Mouse (Mus musculus) limb, embryonic 10.5 days (tissue): ENCODE measurements around the gene Phxr2. TPM values are rescaled to one million over a fixed set of nuclear protein-coding genes. Genes with fewer than 3 reads are reported as not detected.

ENCODE experiments used
- DNase-seq: peaks from one replicate; pipeline ENCODE4 v3.0.0-alpha.2; 2017; ENCODE audit warnings: low spot score
- H3K27ac ChIP-seq: fragments of 300-500 bp; sonication (generic); 2 replicates; pipeline ENCODE4 v1.5.1; 2016; ENCODE audit warnings: mild to moderate bottlenecking
- H3K27me3 ChIP-seq: fragments of 300-500 bp; sonication (generic); 2 replicates; pipeline ENCODE4 v1.6.1; 2016; ENCODE audit warnings: low read depth, mild to moderate bottlenecking; ENCODE audit not compliant: poor library complexity, severe bottlenecking
- H3K36me3 ChIP-seq: fragments of 300-500 bp; sonication (generic); 2 replicates; pipeline ENCODE4 v1.6.1; 2016; ENCODE audit warnings: mild to moderate bottlenecking, moderate library complexity
- H3K4me1 ChIP-seq: fragments of 300-500 bp; sonication (generic); 2 replicates; pipeline ENCODE4 v1.6.1; 2016
- H3K4me3 ChIP-seq: fragments of 300-500 bp; sonication (generic); 2 replicates; pipeline ENCODE4 v1.5.1; 2016; ENCODE audit warnings: mild to moderate bottlenecking, moderate library complexity
- H3K9me3 ChIP-seq: fragments of 300-500 bp; sonication (generic); replicated peaks from 2 replicates; pipeline ENCODE4 v1.6.1; 2016; ENCODE audit warnings: mild to moderate bottlenecking
- WGBS: fragments of 180-500 bp; shearing (Covaris S2); methylation state at CpG from one replicate; pipeline ENCODE4 v1.1.7; 2016; 5-methylcytosine and 5-hydroxymethylcytosine counted together
- polyA plus RNA-seq: library from polyadenylated mRNA; unstranded; fragments of >200 nt; fragmentation: Nextera tagmentation; extraction: Ambion mirVana; gene quantifications from 2 replicates; pipeline ENCODE4 v1.2.1, GENCODE M21; 2016

The Phxr2 gene
- polyA plus RNA-seq, 1 experiment from 2014 or later, result 0.20 TPM

GRCm38 (mm10) chr10:99076113-99076895, 49.8 kb downstream of the Phxr2 start:
- Histone ChIP-seq H3K4me3 (no peak overlapping the region), H3K27me3 (no peaks in the 10 kb centered on the region), H3K4me1 (no peaks in the 10 kb centered on the region), H3K27ac (no peak overlapping the region), H3K9me3 (no peaks in the 10 kb centered on the region), H3K36me3 (no peaks in the 10 kb centered on the region)
- WGBS, result 91% methylated on average over 18 of the region's 18 CpGs
- no peak for DNase-seq

Other genes starting within 250 kb of the Phxr2 start
- 105 and 110 TPM in 2 replicates for gene Atp2b1, start 211.9 kb downstream of the Phxr2 start, polyA plus RNA-seq
- 39.2 and 39.9 TPM in 2 replicates for gene Poc1b, start 19.3 kb downstream of the Phxr2 start, polyA plus RNA-seq
- gene Galnt4, start 18.2 kb downstream of the Phxr2 start, polyA plus RNA-seq, result 5.7 and 6.0 TPM in 2 replicates
- gene Dusp6, start 136.9 kb upstream of the Phxr2 start, polyA plus RNA-seq, result 206 and 223 TPM in 2 replicates